Mouse (Mus musculus) forebrain, embryonic 11.5 days (tissue): ENCODE results near the gene Mrpl53. TPM values are rescaled to one million over a fixed set of nuclear protein-coding genes. Genes with fewer than 3 reads are reported as not detected.

Source experiments
- ATAC-seq: fragments of 200-750 bp; cut with Nextera tagmentation; replicated peaks from 2 replicates; pipeline ENCODE4 v1.8.0; 2017; ENCODE audit warnings: moderate TSS enrichment; ENCODE audit not compliant: low FRiP score
- DNase-seq: peaks from one replicate; pipeline ENCODE4 v3.0.0-alpha.2; 2017; ENCODE audit warnings: low spot score
- H3K27ac ChIP-seq: fragments of 300-500 bp; sonication (generic); 2 replicates; pipeline ENCODE4 v1.5.1; 2014; ENCODE audit warnings: low read depth, low read length
- H3K27me3 ChIP-seq: fragments of 300-500 bp; sonication (generic); 2 replicates; pipeline ENCODE4 v1.6.1; 2014; ENCODE audit warnings: mild to moderate bottlenecking, low read length, mixed read lengths; ENCODE audit not compliant: control insufficient read depth, insufficient read depth
- H3K36me3 ChIP-seq: fragments of 300-500 bp; sonication (generic); 2 replicates; pipeline ENCODE4 v1.6.1; 2014; ENCODE audit warnings: mild to moderate bottlenecking, low read length, moderate library complexity, mixed read lengths; ENCODE audit not compliant: control insufficient read depth, insufficient read depth
- H3K4me1 ChIP-seq: fragments of 300-500 bp; sonication (generic); replicated peaks from 2 replicates; pipeline ENCODE4 v1.6.1; 2014; ENCODE audit warnings: low read length, mixed read lengths; ENCODE audit not compliant: control insufficient read depth, insufficient read depth
- H3K4me2 ChIP-seq: fragments of 300-500 bp; sonication (generic); 2 replicates; pipeline ENCODE4 v1.6.1; 2014; ENCODE audit warnings: low read depth, mild to moderate bottlenecking, low read length, moderate library complexity, mixed read lengths; ENCODE audit not compliant: severe bottlenecking
- H3K4me3 ChIP-seq: fragments of 300-500 bp; sonication (generic); 2 replicates; pipeline ENCODE4 v1.5.1; 2014; ENCODE audit warnings: low read depth, low read length
- H3K9ac ChIP-seq: fragments of 300-500 bp; sonication (generic); 2 replicates; pipeline ENCODE4 v1.6.1; 2014; ENCODE audit warnings: low read length
- H3K9me3 ChIP-seq: fragments of 300-500 bp; sonication (generic); 2 replicates; pipeline ENCODE4 v1.6.1; 2016; ENCODE audit warnings: low read length, mixed read lengths; ENCODE audit not compliant: control insufficient read depth
- WGBS: fragments of 180-500 bp; shearing (Covaris S2); extraction: QIAGEN DNeasy Blood & Tissue Kit; methylation state at CpG from one replicate; pipeline ENCODE4 v1.1.7; 2014; 5-methylcytosine and 5-hydroxymethylcytosine counted together
- polyA plus RNA-seq: library from polyadenylated mRNA; unstranded; fragments of >200 nt; fragmentation: Nextera tagmentation; extraction: Ambion mirVana; gene quantifications from 2 replicates; pipeline ENCODE4 v1.2.1, GENCODE M21; 2014

Mrpl53 gene
- polyA plus RNA-seq, 1 experiment from 2014 or later = 123 TPM

DNA sequence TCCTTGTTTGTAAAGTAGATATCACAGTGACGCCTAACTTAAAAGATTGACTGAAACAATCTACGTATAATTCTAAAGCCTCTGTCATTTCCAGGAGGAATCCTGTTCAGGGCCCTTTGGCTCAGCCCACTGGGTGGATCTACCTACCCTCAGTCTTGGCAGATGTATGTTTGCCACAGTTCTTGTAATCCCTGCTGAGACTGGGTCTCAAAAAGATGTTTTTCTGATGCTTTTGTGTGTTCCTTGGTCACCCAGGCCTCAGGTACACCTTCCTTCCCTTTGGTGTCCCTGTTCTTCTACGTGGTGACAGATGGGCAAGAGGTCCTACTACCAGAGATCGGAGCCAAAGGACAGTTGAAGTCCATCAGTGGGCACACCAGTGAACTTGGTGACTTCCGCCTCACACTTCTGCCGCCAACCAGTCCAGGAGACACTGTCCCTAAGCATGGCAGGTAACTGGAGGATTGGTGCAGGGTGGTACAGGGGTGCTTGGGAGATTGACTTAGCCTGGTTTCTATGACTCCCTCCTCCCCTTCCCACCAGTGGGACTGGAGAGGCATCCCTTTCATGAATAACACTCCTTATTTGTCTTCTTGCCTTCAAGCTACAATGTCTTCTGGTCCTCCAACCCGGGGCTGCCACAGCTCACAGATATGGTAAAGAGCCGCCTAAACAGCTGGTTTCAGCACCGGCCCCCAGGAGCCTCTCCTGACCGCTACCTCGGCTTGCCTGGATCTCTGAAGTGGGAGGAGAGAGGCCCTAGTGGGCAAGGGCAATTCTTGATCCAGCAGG lies 7.7 kb downstream of the Mrpl53 start:
- ATAC-seq (no peak), DNase-seq (no peak)
- Histone ChIP-seq H3K9ac (peak overlapping the region; percentile 85), H3K4me3 (peak overlapping the region; percentile 87), H3K27me3 (no peaks in the 10 kb centered on the region), H3K4me1 (peaks cover 11% of the 10 kb centered on the region; the same call in 1 of the 2 replicates), H3K9me3 (no peaks in the 10 kb centered on the region), H3K4me2 (peak overlapping the region; percentile 96), H3K27ac (no peak overlapping the region), H3K36me3 (no peaks in the 10 kb centered on the region; the same call in none of the 2 replicates)
- WGBS = 84% methylated on average over 11 of the region's 11 CpGs

DNA sequence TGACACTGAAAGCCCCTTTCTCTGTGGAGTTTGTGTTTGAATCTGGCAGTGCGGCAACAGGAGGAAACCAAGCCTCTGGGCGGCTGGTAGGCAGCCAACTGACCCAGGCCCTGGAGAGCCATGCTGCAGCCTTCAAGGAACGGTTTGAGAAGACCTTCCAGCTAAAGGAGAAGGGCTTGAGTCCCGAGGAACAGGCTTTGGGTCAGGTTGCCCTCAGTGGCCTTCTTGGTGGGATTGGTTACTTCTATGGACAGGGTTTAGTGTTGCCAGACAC lies 8.3 kb downstream of the Mrpl53 start:
- ATAC-seq (no peak), DNase-seq (no peak)
- Histone ChIP-seq H3K4me1 (peaks cover 11% of the 10 kb centered on the region; the same call in 1 of the 2 replicates), H3K4me3 (0 out of 2 replicates have a peak overlapping the region, but pooled peaks have one; percentile 5), H3K36me3 (no peaks in the 10 kb centered on the region; the same call in none of the 2 replicates), H3K9me3 (no peaks in the 10 kb centered on the region), H3K9ac (no peak overlapping the region), H3K27ac (no peak overlapping the region), H3K4me2 (no peak overlapping the region), H3K27me3 (no peaks in the 10 kb centered on the region)
- WGBS = 90% methylated on average over 4 of the region's 4 CpGs

GRCm38 (mm10) chr6:83117616-83118015 lies 8.8 kb downstream of the Mrpl53 start:
- ATAC-seq (no peak), DNase-seq (peak; percentile 59)
- H3K9me3 ChIP-seq = no peaks in the 10 kb centered on the region
- H3K27me3 ChIP-seq = no peaks in the 10 kb centered on the region
- H3K4me3 ChIP-seq = 0 out of 2 replicates have a peak overlapping the region, but pooled peaks have one; percentile 5
- H3K27ac ChIP-seq = no peak overlapping the region
- no peaks in the 10 kb centered on the region; the same call in none of the 2 replicates for H3K36me3 ChIP-seq
- no peak overlapping the region for H3K4me2 ChIP-seq
- 94% methylated on average over 13 of the region's 13 CpGs for WGBS
- peaks cover 12% of the 10 kb centered on the region; the same call in 1 of the 2 replicates for H3K4me1 ChIP-seq
- H3K9ac ChIP-seq = no peak overlapping the region

- H3K9ac ChIP-seq = no peak overlapping the region
- peaks cover 19% of the 10 kb centered on the region; the same call in 1 of the 2 replicates for H3K4me1 ChIP-seq
- H3K4me3 ChIP-seq = no peak overlapping the region
- DNase-seq (no peak), ATAC-seq (no peak)
- H3K4me2 ChIP-seq = no peak overlapping the region
- H3K27ac ChIP-seq = no peak overlapping the region
- H3K9me3 ChIP-seq = no peaks in the 10 kb centered on the region
- H3K27me3 ChIP-seq = no peaks in the 10 kb centered on the region
- H3K36me3 ChIP-seq = no peaks in the 10 kb centered on the region; the same call in none of the 2 replicates
- WGBS = 83% methylated on average over 11 of the region's 11 CpGs
Observed at GRCm38 (mm10) chr6:83118369-83118768, 9.5 kb downstream of the Mrpl53 start.

DNA sequence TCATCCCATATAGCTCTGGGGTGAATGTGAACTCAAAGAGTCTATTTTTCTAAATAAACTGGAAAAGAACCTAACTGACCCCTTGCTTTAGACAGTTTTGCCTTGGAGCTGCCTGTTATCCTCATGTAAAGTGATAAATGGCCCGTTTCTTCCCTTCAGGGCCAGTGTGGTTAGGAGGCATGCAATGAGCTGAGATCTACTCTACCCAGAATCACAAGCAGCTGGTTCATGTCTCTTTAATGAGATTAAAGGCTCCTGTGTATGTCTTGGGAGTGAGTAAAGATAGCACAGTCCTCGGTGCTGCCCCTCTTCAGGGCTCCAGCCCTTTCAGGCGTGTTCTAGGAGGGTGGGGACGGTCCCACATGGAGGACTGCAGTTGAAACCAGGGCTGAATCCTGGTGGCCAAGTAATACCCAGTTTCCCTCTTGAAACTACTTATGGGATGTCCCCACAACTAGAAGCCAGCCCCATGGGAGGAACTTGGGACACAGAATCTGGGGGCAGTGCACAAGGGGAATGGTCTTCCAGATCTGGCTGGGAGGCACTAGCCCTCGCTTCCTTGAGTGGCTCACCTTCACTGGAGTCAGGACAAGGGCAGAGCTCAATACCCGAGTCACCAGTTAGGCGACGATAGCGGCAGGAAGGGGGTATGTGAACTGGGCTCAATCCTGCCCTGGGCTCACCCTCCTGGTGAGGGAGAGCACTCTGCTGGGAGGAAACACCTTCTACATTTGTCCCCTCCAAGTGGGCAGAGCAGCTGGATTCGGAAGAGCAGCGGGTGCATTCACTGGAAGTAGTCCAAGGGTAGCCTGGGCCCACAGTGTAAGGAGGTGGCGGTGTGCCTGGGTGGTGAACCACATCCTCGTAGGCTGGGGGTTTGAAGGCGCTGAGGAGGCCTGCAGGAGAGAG lies 10.2 kb downstream of the Mrpl53 start:
- Histone ChIP-seq H3K27me3 (no peaks in the 10 kb centered on the region), H3K27ac (no peak overlapping the region), H3K36me3 (no peaks in the 10 kb centered on the region; the same call in none of the 2 replicates), H3K4me3 (0 out of 2 replicates have a peak overlapping the region, but pooled peaks have one; percentile 5), H3K4me2 (peak overlapping the region; percentile 77), H3K4me1 (peaks cover 19% of the 10 kb centered on the region; the same call in 1 of the 2 replicates), H3K9me3 (no peaks in the 10 kb centered on the region), H3K9ac (no peak overlapping the region; the same call in 1 of the 2 replicates)
- 88% methylated on average over 14 of the region's 14 CpGs for WGBS
- ATAC-seq (no peak), DNase-seq (no peak)

GRCm38 (mm10) chr6:83119734-83120051 lies 10.9 kb downstream of the Mrpl53 start:
- no peak for DNase-seq
- ATAC-seq = no peak
- Histone ChIP-seq H3K9ac (peak overlapping the region; percentile 79), H3K4me3 (peak overlapping the region; percentile 5; the same call in 1 of the 2 replicates), H3K4me1 (peaks cover 19% of the 10 kb centered on the region; the same call in 1 of the 2 replicates), H3K4me2 (peak overlapping the region; percentile 77), H3K36me3 (no peaks in the 10 kb centered on the region; the same call in none of the 2 replicates), H3K27me3 (no peaks in the 10 kb centered on the region), H3K27ac (no peak overlapping the region), H3K9me3 (no peaks in the 10 kb centered on the region)
- WGBS = 85% methylated on average over 7 of the region's 7 CpGs

GRCm38 (mm10) chr6:83120930-83121862 lies 12.4 kb downstream of the Mrpl53 start, which contains the start of gene Wbp1:
Gene Wbp1 (minus strand): TSS chr6:83121559.
- H3K27me3 ChIP-seq = no peaks in the 10 kb centered on the region
- H3K27ac ChIP-seq = peak within 1 kb of the TSS; percentile 98
- H3K9ac ChIP-seq = peak within 1 kb of the TSS; percentile 97
- DNase-seq (peak; percentile 95), ATAC-seq (peak; percentile 95)
- no peaks in the 10 kb centered on the region; the same call in none of the 2 replicates for H3K36me3 ChIP-seq
- peak within 1 kb of the TSS; percentile 95 for H3K4me2 ChIP-seq
- peak within 1 kb of the TSS; percentile 77 for H3K4me3 ChIP-seq
- under 1% methylated on average over 38 of the region's 38 CpGs for WGBS
- H3K9me3 ChIP-seq = no peaks in the 10 kb centered on the region
- H3K4me1 ChIP-seq = peaks cover 16% of the 10 kb centered on the region; the same call in 1 of the 2 replicates
